Mouse (Mus musculus) kidney, postnatal 10 days (tissue): ENCODE measurements at regions not wholly inside any gene's neighbourhood (a gene's known extent, or its start where the extent isn't known, plus 50 kb on each side); places are given as distances from the start of the nearest gene placed in this dataset.
"Not testable (repeated sequence)": the region's sequence is repeated elsewhere in the genome, so short reads cannot be mapped to it uniquely, and the experiment has no call there.

ENCODE experiments used
- DNase-seq: peaks from one replicate; pipeline ENCODE4 v3.0.0; 2021; ENCODE audit warnings: mixed read lengths

- no peak for DNase-seq
Measured at GRCm38 (mm10) chr14:102790916-102791315, 191.5 kb downstream of the Kctd12 start.

DNA sequence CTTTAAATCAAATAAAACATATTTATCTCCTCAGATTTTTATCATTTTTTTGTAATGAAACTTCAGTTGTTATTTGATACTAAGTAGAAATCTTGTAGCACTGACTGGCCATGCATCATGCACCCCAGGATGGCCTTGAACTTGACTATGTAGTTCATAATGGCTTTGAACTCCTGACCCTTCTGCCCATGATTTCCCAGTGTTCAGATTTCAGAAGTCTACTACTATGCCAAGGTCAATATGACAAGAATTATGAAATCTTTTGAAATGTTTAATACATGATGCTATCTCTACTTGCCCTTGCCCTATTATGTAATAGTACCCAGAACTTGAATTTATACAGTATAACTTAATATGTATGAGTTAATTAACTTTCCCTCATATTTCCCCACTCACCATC, 200.2 kb downstream of the Kctd12 start:
- no peak for DNase-seq

DNA sequence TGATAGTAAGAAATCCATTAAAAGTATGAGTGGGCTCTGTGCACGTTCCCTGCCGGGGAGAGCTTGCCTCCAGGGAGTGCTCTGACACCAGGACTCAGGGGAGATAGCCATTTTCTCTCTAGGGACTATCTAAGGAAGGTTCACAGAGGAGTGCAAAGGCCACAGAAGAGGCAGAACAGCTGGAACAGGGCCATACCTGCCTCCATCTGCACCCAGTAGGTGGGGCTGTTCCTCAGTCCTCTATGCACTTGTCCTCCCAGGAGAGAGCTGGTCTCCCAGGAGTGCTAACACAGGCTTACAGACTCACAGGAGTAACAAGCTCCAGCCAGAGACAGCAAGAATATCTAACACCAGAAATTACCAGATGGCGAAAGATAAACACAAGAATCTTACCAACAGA, 212.7 kb downstream of the Kctd12 start:
- peak; percentile 63 for DNase-seq

GRCm38 (mm10) chr14:102748687-102749086, 233.8 kb downstream of the Kctd12 start:
- DNase-seq = peak; percentile 75

GRCm38 (mm10) chr14:102742331-102742730, 240.1 kb downstream of the Kctd12 start:
- no peak for DNase-seq

DNA sequence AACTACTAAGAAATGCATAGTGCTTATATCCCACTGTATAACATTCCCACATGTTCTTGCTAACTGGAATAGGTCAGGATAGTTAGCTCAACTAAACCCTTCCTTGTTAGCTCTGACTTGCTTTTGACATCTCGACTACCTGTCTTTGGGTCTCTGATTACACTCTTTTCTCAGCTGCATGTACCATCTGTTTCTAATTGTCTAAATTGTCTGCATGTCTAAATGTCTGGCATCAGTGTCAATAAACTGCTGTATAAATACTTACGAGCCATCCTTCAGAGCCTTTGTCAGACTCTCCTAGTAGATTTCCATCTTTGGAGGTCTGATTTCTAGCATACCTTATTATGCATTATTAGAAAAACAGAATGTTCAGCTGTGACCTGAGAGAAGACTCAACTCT, 245.8 kb downstream of the Kctd12 start:
- DNase-seq = no peak

DNA sequence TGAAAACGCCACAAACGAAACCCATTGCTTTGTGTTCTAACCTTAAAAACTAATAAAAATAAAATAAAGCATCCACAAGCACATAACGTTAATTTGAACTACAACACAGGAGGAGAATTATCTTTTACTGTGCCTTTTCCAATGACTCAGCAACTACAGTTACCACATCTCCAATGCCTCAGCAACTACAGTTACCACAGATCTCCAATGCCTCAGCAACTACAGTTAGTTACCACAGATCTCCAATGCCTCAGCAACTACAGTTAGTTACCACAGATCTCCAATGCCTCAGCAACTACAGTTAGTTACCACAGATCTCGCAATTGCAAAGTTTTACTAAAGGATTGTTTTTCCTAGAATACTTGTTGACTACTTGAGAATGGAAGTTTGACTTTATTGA, 248.7 kb downstream of the Kctd12 start:
- not testable (repeated sequence) for DNase-seq

DNA sequence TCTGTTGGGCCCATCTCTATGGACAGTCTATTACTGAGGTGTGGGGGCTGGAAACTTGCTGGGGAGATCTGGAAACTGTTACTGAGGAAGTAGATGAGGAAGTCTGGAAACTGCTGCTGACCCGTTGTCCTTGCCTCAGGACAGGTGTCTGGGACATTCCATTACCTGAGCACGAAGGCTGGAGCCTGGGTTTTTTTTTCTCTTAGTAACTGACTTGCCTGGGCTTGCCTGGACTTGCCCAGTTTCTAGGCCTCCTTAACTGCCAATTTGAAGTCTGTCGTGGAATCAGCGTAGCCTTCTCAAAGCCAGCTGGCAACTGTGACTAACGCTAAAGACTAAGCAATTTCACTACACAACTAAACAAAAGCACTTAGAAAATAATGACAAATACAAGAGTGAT, 250.7 kb downstream of the Kctd12 start:
- DNase-seq = peak; percentile 16

GRCm38 (mm10) chr14:102722633-102723032, 259.8 kb downstream of the Kctd12 start:
- no peak for DNase-seq

DNA sequence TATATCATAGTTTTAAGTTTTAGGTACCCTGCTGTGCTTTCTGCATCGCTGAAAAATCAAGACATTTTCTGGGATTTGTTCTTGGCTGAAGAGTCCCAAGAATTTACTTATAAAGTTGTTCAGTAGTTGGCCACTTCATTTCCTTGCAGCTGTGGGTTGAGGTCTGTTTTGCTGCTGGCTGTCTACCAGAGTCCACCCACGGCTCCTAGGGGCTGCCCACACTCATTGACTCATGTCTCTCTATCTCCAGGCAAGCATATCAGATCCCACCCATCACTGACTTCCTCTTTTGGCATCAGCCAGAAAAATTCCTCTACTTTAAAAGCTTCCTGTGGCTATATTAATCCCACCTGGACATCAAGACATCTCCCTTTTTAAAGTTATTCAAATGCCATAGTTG, 263.9 kb downstream of the Kctd12 start:
- DNase-seq = peak; percentile 14

- no peak for DNase-seq
Measured at GRCm38 (mm10) chr14:102712600-102712999, 269.8 kb downstream of the Kctd12 start.

GRCm38 (mm10) chr14:102706704-102707336, 275.6 kb downstream of the Kctd12 start:
- no peak for DNase-seq

DNA sequence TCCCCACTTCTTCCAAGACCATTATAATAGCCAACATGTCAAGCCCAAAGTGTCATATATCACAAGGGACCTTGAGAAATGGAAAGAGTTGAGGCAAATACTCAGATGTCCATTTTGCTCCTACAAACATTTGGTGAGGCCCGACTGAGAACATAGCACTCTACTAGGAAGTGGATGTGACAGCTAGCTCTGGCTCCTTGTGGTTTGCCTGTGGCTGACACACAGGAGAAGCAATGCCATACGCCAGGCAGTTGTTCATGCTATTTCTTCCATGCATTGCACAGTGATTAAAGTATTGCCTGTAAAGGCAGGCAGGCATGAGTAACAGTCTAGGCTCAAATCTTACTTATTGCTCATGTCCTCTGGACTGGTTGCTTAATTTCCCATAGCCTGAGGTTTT, 281.3 kb downstream of the Kctd12 start:
- DNase-seq = no peak

DNA sequence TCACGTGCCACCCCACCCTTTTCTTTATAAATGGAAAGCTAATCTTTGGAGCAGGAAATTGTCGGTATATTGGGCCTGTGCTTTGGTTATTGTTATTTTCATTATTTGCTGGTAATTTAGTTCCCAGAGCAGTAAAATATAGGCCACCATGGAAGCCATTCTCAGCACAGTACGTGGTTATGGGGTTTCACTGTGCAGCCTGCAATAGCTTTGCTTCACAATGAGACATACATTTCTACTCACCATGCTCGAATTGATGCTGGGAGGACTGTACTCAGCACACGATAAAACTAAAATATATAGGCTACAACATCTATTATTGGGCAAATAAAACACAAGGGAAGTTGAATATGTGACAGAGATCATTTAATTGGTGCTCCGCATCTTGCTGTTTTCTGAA, 282.0 kb downstream of the Kctd12 start:
- DNase-seq = no peak

DNA sequence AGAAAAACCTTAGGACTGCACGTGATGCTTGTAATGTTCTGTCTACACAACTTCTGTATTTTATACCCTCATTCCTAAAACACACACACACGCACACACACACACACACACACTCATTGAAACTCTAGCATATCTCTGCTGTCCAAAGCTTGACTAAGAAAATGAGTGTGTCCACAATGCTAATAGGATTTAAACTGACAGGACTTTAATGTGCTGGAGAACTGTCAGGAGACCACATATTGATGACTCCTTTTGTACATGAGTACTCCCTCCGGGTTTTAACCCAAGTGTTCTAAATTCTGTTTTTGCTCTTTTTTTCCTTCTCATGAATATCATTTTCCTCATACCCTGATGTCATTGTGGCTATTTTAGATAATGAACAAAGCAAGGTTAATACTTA, 283.4 kb downstream of the Kctd12 start:
- no peak for DNase-seq

GRCm38 (mm10) chr14:102686791-102687190, 295.6 kb downstream of the Kctd12 start:
- DNase-seq = no peak

DNA sequence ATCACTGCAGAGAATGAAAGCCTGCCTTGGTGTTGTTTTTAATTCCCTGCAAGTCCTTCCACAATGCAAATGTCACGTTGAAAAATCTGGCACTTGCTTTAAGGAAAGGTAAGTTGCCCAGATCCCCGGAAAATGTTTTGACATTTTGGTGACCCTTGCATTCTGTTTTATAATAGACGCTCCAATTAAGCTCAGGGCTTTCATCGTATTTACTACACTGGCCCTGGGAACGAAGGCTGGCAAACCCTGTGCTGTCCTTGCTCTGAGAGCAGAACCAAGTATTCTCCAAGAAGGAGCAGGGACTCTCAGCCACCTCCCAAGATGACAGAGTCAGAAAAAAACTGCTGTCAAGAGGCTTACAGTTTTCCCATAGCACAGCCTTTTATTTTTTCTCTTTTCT, 305.9 kb downstream of the Kctd12 start:
- no peak for DNase-seq

GRCm38 (mm10) chr14:102674635-102675034, 307.8 kb downstream of the Kctd12 start:
- DNase-seq = no peak

GRCm38 (mm10) chr14:102673724-102674123, 308.7 kb downstream of the Kctd12 start:
- no peak for DNase-seq

DNA sequence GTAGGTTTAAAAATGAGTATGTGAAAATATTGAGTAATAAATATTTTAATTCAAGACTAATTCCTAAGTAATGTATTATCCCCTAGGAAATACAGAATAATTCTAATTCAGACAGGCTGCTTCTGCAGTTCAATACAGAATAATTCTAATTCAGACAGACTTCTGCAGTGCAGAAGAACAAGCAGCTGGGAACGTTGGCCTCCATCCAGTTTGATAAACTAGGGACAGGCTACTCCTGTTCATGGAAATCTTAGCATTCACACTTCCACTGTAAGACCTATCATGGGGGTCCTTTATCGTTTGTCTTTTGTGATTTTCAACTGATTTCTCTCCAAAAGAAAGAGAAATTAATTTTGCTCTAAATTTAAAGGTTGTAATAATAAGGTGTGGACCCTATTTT, 319.2 kb downstream of the Kctd12 start:
- DNase-seq = peak; percentile 64

GRCm38 (mm10) chr14:102660351-102660750, 322.1 kb downstream of the Kctd12 start:
- no peak for DNase-seq

DNA sequence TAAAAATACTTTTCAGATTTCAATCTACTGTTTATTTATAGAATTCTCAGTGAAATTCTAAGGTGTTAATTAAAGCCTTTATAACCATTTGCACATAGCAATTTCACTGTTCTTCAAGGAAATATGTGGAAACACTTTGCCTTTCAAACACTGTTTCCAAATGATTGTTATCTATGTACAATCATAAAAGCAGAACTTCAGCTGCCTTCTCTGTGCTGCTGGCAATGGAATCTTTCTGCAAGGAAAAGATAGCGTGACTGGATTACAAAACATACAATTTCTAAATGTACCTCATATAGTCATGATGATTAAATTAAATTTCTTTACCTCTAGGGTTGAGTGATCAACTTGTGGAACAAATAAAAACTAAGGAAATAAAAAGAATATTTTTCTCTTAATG, 326.2 kb downstream of the Kctd12 start:
- no peak for DNase-seq

GRCm38 (mm10) chr14:102629601-102630000, 352.8 kb downstream of the Kctd12 start:
- DNase-seq = no peak

- DNase-seq = no peak
Measured at GRCm38 (mm10) chr14:102621546-102621945, 360.9 kb downstream of the Kctd12 start.

DNA sequence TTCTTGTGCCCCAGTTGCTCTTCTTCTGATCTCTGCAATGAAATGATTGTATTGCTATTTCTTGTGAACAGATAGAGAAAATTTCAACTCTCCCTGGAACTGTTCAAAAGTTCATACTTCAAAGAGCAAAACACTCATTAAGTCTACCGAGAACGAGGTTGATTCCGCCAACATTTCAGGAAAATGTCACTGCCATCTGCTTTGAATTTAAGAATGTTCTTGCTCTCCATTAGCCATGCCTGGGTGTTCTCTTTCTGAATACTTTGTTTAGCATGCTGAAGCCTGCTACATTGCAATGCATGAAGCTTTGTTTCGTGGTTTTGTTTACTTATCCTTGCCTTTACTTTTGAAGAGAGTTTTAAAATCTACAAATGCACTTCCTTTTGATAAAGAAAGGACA, 363.4 kb downstream of the Kctd12 start:
- no peak for DNase-seq
